Mouse (Mus musculus) left cerebral cortex, postnatal 36 days (tissue): Measurements from ENCODE around the gene Dhx58. TPM values are rescaled to one million over a fixed set of nuclear protein-coding genes. Genes with fewer than 3 reads are reported as not detected.

Experiments
- DNase-seq, 2 experiments: peaks; one replicate each; pipeline ENCODE4 v3.0.0; 2021 to 2022; ENCODE audit warnings: low spot score in 2 of 2, mixed read lengths in 1 of 2
- intact Hi-C: fragments of 180-260 bp; cut with DNase I; formaldehyde crosslinking; loops from one replicate; pipeline ENCODE4 v1.15.1; 2025
- total RNA-seq, 2 experiments: library from RNA; stranded (reverse); gene quantifications; 2 replicates each; pipeline ENCODE4 v1.2.3; 2021

The Dhx58 gene
- total RNA-seq, 2 experiments from 2014 or later, result 2.0 to 2.8 TPM

DNA sequence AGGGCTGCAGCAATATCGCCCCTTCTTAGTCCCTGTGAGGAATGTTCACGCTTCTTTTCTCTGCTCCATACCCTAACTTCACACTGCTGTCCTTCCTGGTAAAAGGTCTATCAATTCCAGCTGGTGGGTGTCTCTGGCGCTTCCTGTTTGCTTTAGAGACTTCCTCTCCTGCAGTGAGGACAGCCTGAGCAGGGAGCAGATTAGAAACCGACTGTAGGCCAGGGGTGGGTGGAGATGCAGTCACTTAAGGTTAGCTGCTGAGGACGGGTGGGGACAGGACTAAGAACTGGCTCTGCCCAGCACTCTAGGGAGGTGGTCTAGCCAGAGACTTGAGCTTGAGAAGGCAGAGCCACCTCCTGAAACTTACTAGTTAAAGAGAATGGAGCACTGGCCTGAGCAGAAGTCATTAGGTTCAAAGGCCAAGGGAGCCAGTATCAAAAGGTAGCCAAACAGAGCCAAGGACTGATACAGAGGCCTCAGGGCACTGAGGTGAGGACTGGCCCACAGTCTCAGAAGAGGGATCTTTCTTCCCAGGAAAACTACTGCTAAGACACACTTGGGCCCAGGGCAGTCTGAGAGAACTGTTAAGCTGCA, 20.9 kb upstream of the Dhx58 start:
- DNase-seq, result no peak
- intact Hi-C loops, result no loop called here

- no peak for DNase-seq
- intact Hi-C loops, result no loop called here
Measured at GRCm38 (mm10) chr11:100722493-100723028, 18.5 kb upstream of the Dhx58 start.

DNA sequence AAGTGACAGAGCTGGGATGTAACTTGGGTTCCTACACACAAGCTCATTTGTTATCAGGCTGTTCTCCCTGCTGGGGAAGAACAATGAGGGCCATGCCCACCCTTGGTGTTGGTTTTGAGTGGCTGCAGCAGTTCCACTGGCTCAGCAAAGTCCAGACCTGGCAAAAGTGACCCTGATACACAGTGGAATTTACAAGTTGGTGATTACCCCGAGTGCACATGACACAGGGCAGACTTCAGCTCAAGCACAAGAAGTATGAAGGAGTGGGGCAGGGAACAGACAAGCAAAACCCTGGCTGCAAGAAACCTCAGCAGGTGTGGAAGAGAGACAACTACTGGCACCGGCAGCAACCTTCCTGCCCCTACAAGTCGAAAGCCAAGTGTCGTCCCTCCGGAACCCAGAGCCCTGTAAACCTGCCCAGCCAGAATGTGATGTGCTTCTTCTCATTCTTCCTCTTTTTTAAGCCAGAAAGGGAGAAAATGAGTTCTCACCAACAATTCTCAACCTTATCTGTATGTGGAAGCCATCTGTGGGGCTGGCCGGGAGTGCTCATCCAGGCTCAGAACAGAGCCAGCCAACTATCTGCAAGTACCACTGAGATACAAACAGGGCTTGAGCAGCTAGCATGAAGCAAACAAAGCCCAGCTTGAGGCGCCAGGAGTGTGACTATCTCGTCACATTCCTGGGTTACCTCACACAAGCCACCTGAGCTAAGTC, 17.9 kb upstream of the Dhx58 start:
- DNase-seq, result no peak
- intact Hi-C loops, result no loop called here

GRCm38 (mm10) chr11:100721254-100721653, 17.2 kb upstream of the Dhx58 start:
- no peak for DNase-seq
- intact Hi-C loops, result no loop called here

DNA sequence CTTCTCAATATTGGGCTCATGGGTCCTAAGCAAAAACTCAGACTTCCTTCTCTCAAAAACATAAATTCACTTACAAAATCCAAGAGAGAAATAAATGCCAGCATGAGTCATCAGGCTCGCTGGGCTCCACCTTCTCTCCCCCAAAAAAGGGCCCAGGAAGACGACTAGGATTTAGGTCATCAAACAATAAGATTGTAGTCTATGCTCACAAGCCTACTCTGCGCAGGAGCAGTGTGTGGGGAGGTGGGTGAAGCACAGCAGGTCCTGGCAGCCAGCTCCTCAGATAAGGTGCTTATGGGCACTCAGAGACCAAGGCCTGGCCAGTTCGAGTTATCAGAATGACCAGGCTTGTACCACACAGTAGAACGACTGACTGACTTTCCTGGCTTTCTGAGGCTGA, 16.3 kb upstream of the Dhx58 start:
- no peak for DNase-seq
- intact Hi-C loops, result no loop called here

DNA sequence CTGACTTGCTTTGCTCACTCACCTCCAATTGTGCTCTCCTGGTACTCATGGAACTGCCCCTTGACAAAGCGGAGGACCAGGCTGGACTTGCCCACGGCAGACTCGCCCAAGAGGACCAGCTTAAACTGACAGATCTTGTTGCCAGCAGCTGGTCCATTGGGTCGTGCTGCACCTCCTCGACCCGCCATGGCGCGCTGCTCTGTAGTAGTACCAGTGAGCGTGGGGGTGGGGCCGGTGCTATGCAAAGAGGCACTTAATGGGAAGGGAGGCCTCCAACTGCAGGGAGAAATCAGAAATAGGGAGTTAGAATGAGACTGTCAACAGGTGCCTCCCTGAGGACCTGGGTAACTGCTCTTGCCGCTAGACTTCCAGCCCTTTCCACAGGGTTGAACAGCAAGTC, 15.8 kb upstream of the Dhx58 start:
- intact Hi-C loops, result no loop called here
- no peak for DNase-seq

- peak in 1 of 2 experiments; percentile 41 for DNase-seq
- intact Hi-C loops, result no loop called here
Measured at GRCm38 (mm10) chr11:100719312-100719711, 15.2 kb upstream of the Dhx58 start.

DNA sequence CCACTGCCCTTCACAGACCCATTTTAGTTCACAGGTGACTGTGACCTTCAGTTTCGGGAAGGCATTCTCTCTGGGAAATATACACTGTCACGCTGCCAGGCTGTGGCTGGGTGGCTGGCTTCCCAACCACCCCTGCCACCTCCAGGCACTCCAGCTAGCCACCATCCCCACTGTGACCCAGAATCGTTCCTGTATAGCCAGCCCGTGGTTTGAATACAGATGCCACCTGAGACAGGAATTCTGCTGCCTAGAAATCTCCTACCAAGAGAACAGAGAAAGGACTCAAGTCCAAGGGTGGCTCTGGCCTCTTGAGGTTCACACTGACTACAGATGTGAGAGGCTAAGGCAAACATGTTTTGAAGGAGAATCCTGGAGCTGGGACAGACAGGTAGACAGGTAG, 14.8 kb upstream of the Dhx58 start:
- no peak for DNase-seq
- intact Hi-C loops, result no loop called here

DNA sequence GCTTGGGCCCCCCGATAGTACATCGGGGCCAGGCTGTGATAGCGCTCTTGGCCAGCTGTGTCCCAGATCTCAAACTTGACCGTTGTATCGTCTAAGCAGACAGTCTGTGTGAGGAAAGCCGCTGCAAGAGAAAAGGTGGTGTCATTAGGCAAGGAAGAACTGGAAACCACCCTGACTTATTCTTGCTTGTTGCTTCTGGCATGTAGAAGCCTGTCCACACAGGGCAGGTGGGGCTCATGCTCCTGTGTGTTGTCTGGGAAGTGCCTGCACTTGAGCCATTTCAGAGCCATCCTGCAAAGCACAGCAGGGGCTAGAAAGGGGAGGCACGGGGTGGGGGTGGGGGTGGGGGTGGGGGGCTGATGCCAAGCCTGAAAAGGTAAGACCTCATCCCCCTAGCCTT, 14.4 kb upstream of the Dhx58 start:
- intact Hi-C loops, result no loop called here
- DNase-seq, result no peak

DNA sequence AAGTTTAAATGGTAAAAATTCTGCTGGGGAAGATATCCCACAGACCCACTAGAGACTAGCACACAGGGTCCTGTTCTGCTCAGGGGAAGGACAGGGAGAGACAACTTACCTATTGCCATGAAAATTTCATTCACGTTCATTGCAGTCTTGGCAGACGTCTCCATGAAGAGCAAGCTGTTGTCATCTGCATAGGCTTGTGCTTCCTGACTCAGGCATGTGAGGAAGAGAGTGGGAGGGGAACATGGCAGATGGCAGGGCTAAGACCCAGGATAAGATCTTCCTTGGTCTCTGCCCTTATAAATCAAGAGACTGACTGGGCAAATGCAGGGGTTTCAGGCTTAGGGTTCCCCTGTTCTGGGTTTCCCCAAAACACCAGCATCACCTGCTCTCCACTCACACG, 12.6 kb upstream of the Dhx58 start:
- DNase-seq, result peak in 1 of 2 experiments; percentile 50
- intact Hi-C loops, result no loop called here

DNA sequence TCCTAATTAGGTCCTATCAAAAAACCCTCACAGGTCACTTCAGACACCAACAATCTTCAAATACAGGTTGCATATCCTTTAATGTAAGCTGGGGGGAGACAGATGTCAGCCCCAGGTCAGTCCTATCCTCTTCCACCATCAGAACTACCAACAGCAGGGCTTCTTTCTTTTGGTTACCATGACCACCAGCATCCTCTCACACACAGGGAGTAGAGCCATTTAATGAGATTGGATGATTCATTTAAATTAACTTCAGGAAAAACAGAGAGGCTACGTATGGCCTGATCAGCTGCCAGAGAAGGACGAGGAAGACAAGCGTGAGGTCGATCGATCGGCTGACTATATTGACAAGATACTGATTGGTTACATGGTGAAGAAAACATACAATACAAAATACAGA, 10.9 kb upstream of the Dhx58 start:
- intact Hi-C loops, result loop anchor here (2.0 kb wide), 1 partner anchor 46 kb away; no protein-coding TSS in a partner anchor
- no peak for DNase-seq

GRCm38 (mm10) chr11:100714534-100714915, 10.5 kb upstream of the Dhx58 start:
- intact Hi-C loops, result loop anchor here (2.0 kb wide), 1 partner anchor 46 kb away; no protein-coding TSS in a partner anchor
- DNase-seq, result peak; percentile 56 to 73

GRCm38 (mm10) chr11:100713735-100714533, 9.9 kb upstream of the Dhx58 start, which contains the start of gene Hspb9:
Gene Hspb9 (plus strand): TSS chr11:100713850.
- intact Hi-C loops, result loop anchor here (2.0 kb wide), 1 partner anchor 47 kb away; no protein-coding TSS in a partner anchor
- DNase-seq, result peak; percentile 40 to 55

- DNase-seq, result no peak
- intact Hi-C loops, result no loop called here
Measured at GRCm38 (mm10) chr11:100713174-100713573, 9.1 kb upstream of the Dhx58 start.

DNA sequence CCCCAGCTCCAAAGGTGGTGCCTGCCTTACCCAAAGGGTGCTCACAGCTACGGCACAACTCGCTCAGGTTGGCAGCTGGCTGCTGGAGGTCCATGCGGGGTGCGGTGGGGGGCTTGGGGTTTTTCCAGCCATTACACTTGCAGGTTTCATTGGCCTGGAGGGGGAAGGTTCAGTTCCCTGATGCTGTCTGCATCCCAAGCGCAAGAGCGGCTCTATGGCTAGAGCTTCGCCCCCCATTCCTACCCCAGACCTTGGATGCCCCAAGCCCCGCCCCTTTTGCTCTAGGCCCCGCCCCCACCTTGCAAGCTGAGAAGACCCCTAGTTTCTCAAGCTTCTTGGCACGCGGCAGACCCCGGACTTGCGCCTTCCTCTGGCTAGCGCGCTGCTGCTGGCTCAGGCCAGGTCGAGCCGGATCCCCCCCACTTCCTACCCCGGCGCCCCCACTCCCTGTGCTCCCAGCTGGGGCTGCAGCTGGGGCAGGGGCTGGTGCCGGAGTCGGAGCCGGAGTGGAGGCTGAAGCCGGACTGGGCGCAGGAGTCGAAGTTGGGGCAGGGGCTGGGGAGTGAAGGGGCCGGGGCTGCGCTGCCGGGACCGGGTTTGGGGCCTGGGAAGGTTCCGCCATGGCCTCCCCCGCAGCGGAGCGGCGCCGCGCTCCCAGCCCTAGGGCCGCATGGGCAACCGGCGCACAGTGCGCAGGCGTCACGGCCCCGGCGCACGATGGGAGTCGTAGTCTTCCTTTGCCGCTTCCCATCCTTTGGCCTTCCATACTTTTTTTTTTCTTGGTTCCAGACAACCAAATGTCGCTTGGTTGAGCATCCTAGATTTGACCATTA, 7.9 kb upstream of the Dhx58 start, which contains the start of gene Kat2a:
Kat2a (minus strand) TSS at position 683 of the 833 bp plus-strand sequence.
- peak; percentile 85 to 89 for DNase-seq
- intact Hi-C loops, result no loop called here

- intact Hi-C loops, result no loop called here
- no peak for DNase-seq
Measured at GRCm38 (mm10) chr11:100710977-100711376, 6.9 kb upstream of the Dhx58 start.

DNA sequence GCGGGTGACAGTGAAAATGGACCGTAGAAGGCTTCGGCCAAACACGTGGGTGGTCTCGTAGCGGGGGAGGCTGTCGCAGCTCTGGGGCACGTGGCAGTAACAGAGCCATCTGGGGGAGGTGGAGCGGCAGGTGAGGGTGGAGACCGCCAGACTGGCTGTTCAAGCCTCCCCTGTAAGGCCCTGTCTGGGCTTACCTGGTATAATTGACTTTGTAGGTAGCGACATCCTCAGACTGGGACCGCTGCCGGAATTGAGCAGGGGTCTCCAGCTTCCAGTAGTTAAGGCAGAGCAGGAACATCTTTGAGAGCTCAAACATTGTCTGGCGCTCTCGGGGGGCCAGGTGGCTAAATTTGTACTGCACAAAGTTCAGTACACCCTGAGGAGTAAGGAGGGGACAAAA, 6.5 kb upstream of the Dhx58 start:
- DNase-seq, result no peak
- intact Hi-C loops, result no loop called here

DNA sequence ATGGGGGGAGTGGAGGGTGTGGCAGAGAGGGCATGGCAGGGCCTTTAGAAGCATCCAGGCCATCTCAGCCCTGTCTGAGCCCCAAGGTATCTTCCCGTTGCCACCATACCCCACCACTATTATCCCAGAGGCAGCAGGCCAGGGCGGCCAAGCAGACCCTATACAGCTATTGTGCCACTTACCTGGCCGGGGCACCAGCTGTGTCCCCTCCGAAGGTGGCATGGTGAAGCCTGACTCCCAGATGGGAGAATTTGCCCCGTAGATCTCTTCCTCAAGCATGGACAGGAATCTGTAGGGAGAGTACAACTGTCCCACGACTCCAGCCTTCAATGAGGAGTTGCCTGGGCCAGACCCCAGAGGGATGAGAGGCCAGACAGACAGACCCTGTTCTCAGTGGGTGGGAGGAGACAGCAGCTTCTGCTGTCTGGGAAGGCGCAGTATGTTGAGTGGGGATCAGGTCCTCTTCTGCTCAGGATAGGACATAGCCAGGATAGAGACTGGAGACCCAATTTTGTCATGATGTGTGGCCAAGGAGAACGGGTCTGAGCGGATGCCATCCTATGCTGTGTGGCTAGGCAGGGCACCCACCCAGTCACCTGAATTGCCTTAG, 5.2 kb upstream of the Dhx58 start:
- DNase-seq, result no peak
- intact Hi-C loops, result loop anchor here (10.0 kb wide), 1 partner anchor 285 kb away; no protein-coding TSS in a partner anchor
